Mouse (Mus musculus): ENCODE data around the gene Ino80e.

DNA sequence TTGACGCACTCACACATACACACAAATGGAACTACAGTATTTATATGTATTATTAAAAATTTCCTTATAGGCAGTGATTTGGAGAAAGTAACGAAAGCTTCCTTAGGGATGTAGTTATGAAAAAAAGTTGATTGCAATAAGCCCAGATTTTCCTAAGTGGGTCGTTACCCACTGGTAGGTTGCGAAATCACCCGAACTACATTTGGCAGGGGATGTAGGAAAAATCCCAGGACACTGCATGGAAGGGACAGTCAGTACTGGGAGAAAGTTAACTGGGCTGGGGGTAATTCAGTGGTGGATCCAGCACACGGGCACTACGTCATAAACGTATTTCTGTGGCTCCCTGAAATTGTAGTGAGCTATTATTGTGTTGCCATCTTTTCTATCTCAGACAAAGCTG lies 45.7 kb downstream of the Ino80e start:
- TF ChIP-seq CTCF (IDR thresholded peaks at IDR 0.05; ENCODE audit: control insufficient read depth, insufficient read depth, insufficient read length) (no peak), MYOD1 (IDR thresholded peaks at IDR 0.05; ENCODE audit: control insufficient read depth, insufficient read length, low read depth) (no peak)

All from C2C12 (cell line).